Mouse (Mus musculus): ENCODE results near the gene Iqcf1. TPM values are rescaled to one million over a fixed set of nuclear protein-coding genes. Genes with fewer than 3 reads are reported as not detected.

The Iqcf1 gene
- polyA plus RNA-seq, 1 experiment, result not detected

GRCm38 (mm10) chr9:106470991-106471750 lies 28.6 kb upstream of the Iqcf1 start:
- Histone ChIP-seq H3K36me3 (ENCODE audit: control insufficient read depth) (no peaks in the 10 kb centered on the region), H3K4me3 (replicated peaks) (no peak overlapping the region), H3K27me3 (ENCODE audit: control insufficient read depth) (peaks cover 2% of the 10 kb centered on the region), H3K4me1 (ENCODE audit: control insufficient read depth) (peaks cover 22% of the 10 kb centered on the region), H3K9me3 (ENCODE audit: control insufficient read depth, low read length) (no peaks in the 10 kb centered on the region)
- no peak for TF ChIP-seq GATA1 (IDR thresholded peaks at IDR 0.05; ENCODE audit: low read length)
- no peak for TF ChIP-seq TAL1 (IDR thresholded peaks at IDR 0.05; ENCODE audit: low read length)

- Histone ChIP-seq H3K36me3 (ENCODE audit: control insufficient read depth) (no peaks in the 10 kb centered on the region), H3K4me3 (replicated peaks) (no peak overlapping the region), H3K9me3 (ENCODE audit: control insufficient read depth, low read length) (no peaks in the 10 kb centered on the region), H3K27me3 (ENCODE audit: control insufficient read depth) (no peaks in the 10 kb centered on the region), H3K4me1 (ENCODE audit: control insufficient read depth) (peaks cover 29% of the 10 kb centered on the region)
- TF ChIP-seq TAL1 (IDR thresholded peaks at IDR 0.05; ENCODE audit: low read length), result no peak
- TF ChIP-seq GATA1 (IDR thresholded peaks at IDR 0.05; ENCODE audit: low read length), result no peak
Measured at GRCm38 (mm10) chr9:106471892-106472291, 27.9 kb upstream of the Iqcf1 start.

GRCm38 (mm10) chr9:106472321-106472720 lies 27.4 kb upstream of the Iqcf1 start:
- Histone ChIP-seq H3K36me3 (ENCODE audit: control insufficient read depth) (no peaks in the 10 kb centered on the region), H3K4me3 (replicated peaks) (no peak overlapping the region), H3K9me3 (ENCODE audit: control insufficient read depth, low read length) (no peaks in the 10 kb centered on the region), H3K27me3 (ENCODE audit: control insufficient read depth) (no peaks in the 10 kb centered on the region), H3K4me1 (ENCODE audit: control insufficient read depth) (peaks cover 34% of the 10 kb centered on the region)
- no peak for TF ChIP-seq TAL1 (IDR thresholded peaks at IDR 0.05; ENCODE audit: low read length)
- no peak for TF ChIP-seq GATA1 (IDR thresholded peaks at IDR 0.05; ENCODE audit: low read length)

GRCm38 (mm10) chr9:106473081-106473752 lies 26.6 kb upstream of the Iqcf1 start:
- peaks cover 42% of the 10 kb centered on the region for H3K4me1 ChIP-seq (ENCODE audit: control insufficient read depth)
- no peaks in the 10 kb centered on the region for H3K27me3 ChIP-seq (ENCODE audit: control insufficient read depth)
- no peak overlapping the region for H3K4me3 ChIP-seq (replicated peaks)
- no peak for TF ChIP-seq GATA1 (IDR thresholded peaks at IDR 0.05; ENCODE audit: low read length)
- no peak for TF ChIP-seq TAL1 (IDR thresholded peaks at IDR 0.05; ENCODE audit: low read length)
- H3K36me3 ChIP-seq (ENCODE audit: control insufficient read depth), result no peaks in the 10 kb centered on the region
- no peaks in the 10 kb centered on the region for H3K9me3 ChIP-seq (ENCODE audit: control insufficient read depth, low read length)

- H3K4me1 ChIP-seq (ENCODE audit: control insufficient read depth), result peaks cover 43% of the 10 kb centered on the region
- no peak overlapping the region for H3K4me3 ChIP-seq (replicated peaks)
- no peaks in the 10 kb centered on the region for H3K9me3 ChIP-seq (ENCODE audit: control insufficient read depth, low read length)
- TF ChIP-seq GATA1 (IDR thresholded peaks at IDR 0.05; ENCODE audit: low read length) (no peak), TAL1 (IDR thresholded peaks at IDR 0.05; ENCODE audit: low read length) (no peak)
- no peaks in the 10 kb centered on the region for H3K36me3 ChIP-seq (ENCODE audit: control insufficient read depth)
- H3K27me3 ChIP-seq (ENCODE audit: control insufficient read depth), result no peaks in the 10 kb centered on the region
Measured at GRCm38 (mm10) chr9:106473753-106474105, 26.0 kb upstream of the Iqcf1 start.

GRCm38 (mm10) chr9:106474456-106474855 lies 25.3 kb upstream of the Iqcf1 start:
- TF ChIP-seq TAL1 (IDR thresholded peaks at IDR 0.05; ENCODE audit: low read length) (no peak), GATA1 (IDR thresholded peaks at IDR 0.05; ENCODE audit: low read length) (no peak)
- no peaks in the 10 kb centered on the region for H3K27me3 ChIP-seq (ENCODE audit: control insufficient read depth)
- H3K4me3 ChIP-seq (replicated peaks), result no peak overlapping the region
- peaks cover 2% of the 10 kb centered on the region for H3K36me3 ChIP-seq (ENCODE audit: control insufficient read depth)
- peaks cover 46% of the 10 kb centered on the region for H3K4me1 ChIP-seq (ENCODE audit: control insufficient read depth)
- H3K9me3 ChIP-seq (ENCODE audit: control insufficient read depth, low read length), result no peaks in the 10 kb centered on the region

- peaks cover 7% of the 10 kb centered on the region for H3K36me3 ChIP-seq (ENCODE audit: control insufficient read depth)
- peaks cover 46% of the 10 kb centered on the region for H3K4me1 ChIP-seq (ENCODE audit: control insufficient read depth)
Measured at GRCm38 (mm10) chr9:106475046-106475445, 24.7 kb upstream of the Iqcf1 start.

GRCm38 (mm10) chr9:106475663-106476001 lies 24.1 kb upstream of the Iqcf1 start, which contains the start of gene Rrp9:
Gene Rrp9 (plus strand): TSS chr9:106475963.
- TF ChIP-seq TAL1 (IDR thresholded peaks at IDR 0.05; ENCODE audit: low read length), result no peak
- no peak for TF ChIP-seq GATA1 (IDR thresholded peaks at IDR 0.05; ENCODE audit: low read length)
- H3K36me3 ChIP-seq (ENCODE audit: control insufficient read depth), result peaks cover 13% of the 10 kb centered on the region
- H3K9me3 ChIP-seq (ENCODE audit: control insufficient read depth, low read length), result no peaks in the 10 kb centered on the region
- peak within 1 kb of the TSS; percentile 69 for H3K4me3 ChIP-seq (replicated peaks)
- H3K4me1 ChIP-seq (ENCODE audit: control insufficient read depth), result peaks cover 46% of the 10 kb centered on the region
- no peaks in the 10 kb centered on the region for H3K27me3 ChIP-seq (ENCODE audit: control insufficient read depth)

More at GRCm38 (mm10) chr9:106475046-106475445, 24.7 kb upstream of the Iqcf1 start:
- H3K9me3 ChIP-seq (ENCODE audit: control insufficient read depth, low read length), result no peaks in the 10 kb centered on the region
- no peak for TF ChIP-seq TAL1 (IDR thresholded peaks at IDR 0.05; ENCODE audit: low read length)
- TF ChIP-seq GATA1 (IDR thresholded peaks at IDR 0.05; ENCODE audit: low read length), result no peak
- H3K4me3 ChIP-seq (replicated peaks), result no peak overlapping the region
- no peaks in the 10 kb centered on the region for H3K27me3 ChIP-seq (ENCODE audit: control insufficient read depth)

All from erythroblast, embryonic 14.5 days (primary cell).